Mouse (Mus musculus): ENCODE results near the gene Tspan5. TPM values are rescaled to one million over a fixed set of nuclear protein-coding genes. Genes with fewer than 3 reads are reported as not detected.

Tspan5 gene
- 4.3 and 4.9 TPM in 2 replicates for polyA plus RNA-seq (2015; fragmentation: Nextera tagmentation; extraction: Ambion mirVana)

- DNase-seq (peak; percentile 46), ATAC-seq (ENCODE audit: low read depth) (peak; percentile 85)
- H3K9ac ChIP-seq = peak within 1 kb of the TSS; percentile 74
- WGBS (ENCODE audit: insufficient replicate concordance) = under 1% methylated on average over 77 of the region's 100 CpGs
- H3K4me1 ChIP-seq (replicated peaks) = peaks cover 34% of the 10 kb centered on the region
- peak within 1 kb of the TSS; percentile 94 for H3K4me2 ChIP-seq
- H3K27ac ChIP-seq = no peak within 1 kb of the TSS
- peaks cover 40% of the 10 kb centered on the region for H3K27me3 ChIP-seq
- H3K9me3 ChIP-seq (replicated peaks) = no peaks in the 10 kb centered on the region
- H3K4me3 ChIP-seq (replicated peaks) = peak within 1 kb of the TSS; percentile 71
- no peaks in the 10 kb centered on the region for H3K36me3 ChIP-seq
Measured at GRCm38 (mm10) chr3:138741649-138742565, at the start of gene Tspan5. TSS of gene Tspan5 (plus strand) at chr3:138742195.

- no peaks in the 10 kb centered on the region for H3K4me1 ChIP-seq (replicated peaks)
- no peak overlapping the region for H3K4me2 ChIP-seq
- H3K36me3 ChIP-seq = no peaks in the 10 kb centered on the region
- H3K9ac ChIP-seq = no peak overlapping the region
- 41% methylated on average over 1 of the region's 1 CpGs for WGBS (ENCODE audit: insufficient replicate concordance)
- H3K27me3 ChIP-seq = no peaks in the 10 kb centered on the region
- H3K9me3 ChIP-seq (replicated peaks) = no peaks in the 10 kb centered on the region
- H3K27ac ChIP-seq = no peak overlapping the region
- ATAC-seq (ENCODE audit: low read depth) (no peak), DNase-seq (no peak)
- no peak overlapping the region for H3K4me3 ChIP-seq (replicated peaks)
Measured at GRCm38 (mm10) chr3:138692302-138692701, 49.7 kb upstream of the Tspan5 start.

- H3K9me3 ChIP-seq (replicated peaks) = no peaks in the 10 kb centered on the region
- H3K4me1 ChIP-seq (replicated peaks) = no peaks in the 10 kb centered on the region
- no peak overlapping the region for H3K4me3 ChIP-seq (replicated peaks)
- no peak overlapping the region for H3K27ac ChIP-seq
- no peak for DNase-seq
- no peaks in the 10 kb centered on the region for H3K36me3 ChIP-seq
- no peak; the same call in 1 of the 2 replicates for ATAC-seq (ENCODE audit: low read depth)
- 45% methylated on average over 12 of the region's 12 CpGs for WGBS (ENCODE audit: insufficient replicate concordance)
- H3K27me3 ChIP-seq = no peaks in the 10 kb centered on the region; the same call in 1 of the 2 replicates
- H3K4me2 ChIP-seq = no peak overlapping the region
- no peak overlapping the region for H3K9ac ChIP-seq
Measured at GRCm38 (mm10) chr3:138703399-138703798, 38.6 kb upstream of the Tspan5 start.

DNA sequence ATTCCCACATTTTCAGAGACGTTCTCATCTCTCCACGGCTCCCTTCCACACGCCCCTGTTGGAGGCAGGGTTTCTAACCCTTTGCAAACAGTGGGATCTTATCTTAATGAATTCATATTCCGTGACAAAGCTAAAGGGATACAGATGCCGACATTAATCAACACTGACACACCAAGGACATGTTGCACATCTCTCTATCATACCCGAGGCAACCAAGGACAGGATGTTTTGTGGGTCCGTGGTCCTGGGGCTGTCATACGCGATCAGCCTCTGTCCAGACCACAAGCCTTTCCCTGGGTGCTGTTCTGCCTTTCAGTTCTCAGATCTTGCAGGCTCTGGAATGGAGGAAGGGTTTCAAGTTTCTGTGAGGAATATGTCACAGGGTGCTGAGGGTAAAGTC lies 37.5 kb upstream of the Tspan5 start:
- H3K4me3 ChIP-seq (replicated peaks) = no peak overlapping the region
- H3K4me1 ChIP-seq (replicated peaks) = no peaks in the 10 kb centered on the region
- no peak overlapping the region for H3K4me2 ChIP-seq
- H3K9me3 ChIP-seq (replicated peaks) = no peaks in the 10 kb centered on the region
- H3K9ac ChIP-seq = no peak overlapping the region
- 42% methylated on average over 9 of the region's 9 CpGs for WGBS (ENCODE audit: insufficient replicate concordance)
- H3K36me3 ChIP-seq = no peaks in the 10 kb centered on the region
- no peak overlapping the region for H3K27ac ChIP-seq
- no peaks in the 10 kb centered on the region; the same call in 1 of the 2 replicates for H3K27me3 ChIP-seq
- ATAC-seq (ENCODE audit: low read depth) = no peak
- no peak for DNase-seq

GRCm38 (mm10) chr3:138705875-138706274 lies 36.1 kb upstream of the Tspan5 start:
- Histone ChIP-seq H3K27ac (no peak overlapping the region), H3K36me3 (no peaks in the 10 kb centered on the region), H3K9ac (no peak overlapping the region), H3K27me3 (no peaks in the 10 kb centered on the region; the same call in 1 of the 2 replicates), H3K4me2 (no peak overlapping the region), H3K4me3 (replicated peaks) (no peak overlapping the region), H3K4me1 (replicated peaks) (no peaks in the 10 kb centered on the region), H3K9me3 (replicated peaks) (no peaks in the 10 kb centered on the region)
- ATAC-seq (ENCODE audit: low read depth) (no peak), DNase-seq (no peak)
- WGBS (ENCODE audit: insufficient replicate concordance) = 69% methylated on average over 14 of the region's 14 CpGs

DNA sequence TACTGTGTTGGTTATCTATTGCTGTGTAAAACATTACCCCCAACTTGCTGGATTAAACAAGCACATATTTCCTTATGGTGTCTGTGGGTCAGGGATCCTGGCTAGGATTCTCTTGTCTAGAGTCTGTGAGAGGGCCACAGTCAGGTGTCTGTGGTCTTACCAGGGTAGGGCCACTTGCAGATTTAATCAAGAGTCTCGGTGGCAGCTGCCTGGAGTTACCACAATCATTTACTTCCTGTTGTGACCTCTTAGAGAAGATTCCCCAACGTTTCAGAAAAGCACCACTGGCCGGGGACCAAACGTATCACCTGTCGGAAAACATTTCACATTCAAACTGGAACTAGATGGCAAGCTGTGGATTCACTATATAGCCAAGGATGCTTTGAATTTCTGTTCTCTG lies 32.8 kb upstream of the Tspan5 start:
- Histone ChIP-seq H3K36me3 (no peaks in the 10 kb centered on the region), H3K4me3 (replicated peaks) (no peak overlapping the region), H3K4me2 (no peak overlapping the region), H3K27ac (no peak overlapping the region), H3K9me3 (replicated peaks) (no peaks in the 10 kb centered on the region), H3K4me1 (replicated peaks) (no peaks in the 10 kb centered on the region), H3K9ac (no peak overlapping the region), H3K27me3 (no peaks in the 10 kb centered on the region; the same call in 1 of the 2 replicates)
- ATAC-seq (ENCODE audit: low read depth) = no peak
- no peak for DNase-seq
- WGBS (ENCODE audit: insufficient replicate concordance) = 38% methylated on average over 5 of the region's 5 CpGs

DNA sequence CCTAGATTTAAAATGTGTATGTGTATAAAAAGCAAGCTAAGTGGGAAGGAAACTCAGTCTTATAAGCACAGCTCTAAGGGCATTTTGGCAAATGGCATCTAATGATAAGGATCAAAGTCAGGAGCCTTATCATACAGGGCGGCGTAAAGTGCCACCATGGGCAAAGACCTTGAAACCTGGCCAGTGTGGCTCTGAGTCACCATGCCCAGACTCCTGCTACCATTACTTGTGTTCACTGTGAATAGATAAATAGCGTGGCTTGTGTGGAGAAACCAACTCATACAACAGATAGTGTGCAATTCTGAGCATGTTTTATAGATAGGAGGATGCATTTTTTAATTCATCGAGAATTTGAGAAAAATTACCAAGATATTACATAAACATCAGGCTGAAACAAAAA lies 30.0 kb upstream of the Tspan5 start:
- Histone ChIP-seq H3K36me3 (no peaks in the 10 kb centered on the region), H3K4me1 (replicated peaks) (no peaks in the 10 kb centered on the region), H3K4me3 (replicated peaks) (no peak overlapping the region), H3K27me3 (no peaks in the 10 kb centered on the region), H3K4me2 (no peak overlapping the region), H3K9me3 (replicated peaks) (no peaks in the 10 kb centered on the region), H3K9ac (no peak overlapping the region), H3K27ac (no peak overlapping the region)
- 65% methylated on average over 4 of the region's 4 CpGs for WGBS (ENCODE audit: insufficient replicate concordance)
- ATAC-seq (ENCODE audit: low read depth) (no peak), DNase-seq (no peak)

GRCm38 (mm10) chr3:138712452-138713140 lies 29.4 kb upstream of the Tspan5 start:
- ATAC-seq (ENCODE audit: low read depth) (no peak), DNase-seq (no peak)
- H3K36me3 ChIP-seq = no peaks in the 10 kb centered on the region
- no peak overlapping the region for H3K4me3 ChIP-seq (replicated peaks)
- H3K4me1 ChIP-seq (replicated peaks) = no peaks in the 10 kb centered on the region
- no peaks in the 10 kb centered on the region for H3K27me3 ChIP-seq
- H3K4me2 ChIP-seq = no peak overlapping the region
- no peak overlapping the region for H3K9ac ChIP-seq
- no peaks in the 10 kb centered on the region for H3K9me3 ChIP-seq (replicated peaks)
- 77% methylated on average over 11 of the region's 11 CpGs for WGBS (ENCODE audit: insufficient replicate concordance)
- H3K27ac ChIP-seq = no peak overlapping the region

- no peaks in the 10 kb centered on the region for H3K9me3 ChIP-seq (replicated peaks)
- H3K27ac ChIP-seq = no peak overlapping the region
- ATAC-seq (ENCODE audit: low read depth) (no peak), DNase-seq (no peak)
- H3K9ac ChIP-seq = no peak overlapping the region
- H3K4me3 ChIP-seq (replicated peaks) = no peak overlapping the region
- no peaks in the 10 kb centered on the region for H3K4me1 ChIP-seq (replicated peaks)
- no peak overlapping the region for H3K4me2 ChIP-seq
- no peaks in the 10 kb centered on the region for H3K27me3 ChIP-seq
- H3K36me3 ChIP-seq = no peaks in the 10 kb centered on the region
- WGBS (ENCODE audit: insufficient replicate concordance) = 46% methylated on average over 6 of the region's 6 CpGs
Measured at GRCm38 (mm10) chr3:138713141-138713540, 28.9 kb upstream of the Tspan5 start.

GRCm38 (mm10) chr3:138714788-138715187 lies 27.2 kb upstream of the Tspan5 start:
- Histone ChIP-seq H3K27ac (no peak overlapping the region), H3K27me3 (0 out of 2 replicates have a peak, but pooled peaks cover 3% of the 10 kb centered on the region), H3K36me3 (no peaks in the 10 kb centered on the region), H3K4me3 (replicated peaks) (no peak overlapping the region), H3K4me1 (replicated peaks) (no peaks in the 10 kb centered on the region), H3K4me2 (no peak overlapping the region), H3K9ac (no peak overlapping the region), H3K9me3 (replicated peaks) (no peaks in the 10 kb centered on the region)
- DNase-seq (no peak), ATAC-seq (ENCODE audit: low read depth) (no peak)
- WGBS (ENCODE audit: insufficient replicate concordance) = 33% methylated on average over 2 of the region's 2 CpGs

DNA sequence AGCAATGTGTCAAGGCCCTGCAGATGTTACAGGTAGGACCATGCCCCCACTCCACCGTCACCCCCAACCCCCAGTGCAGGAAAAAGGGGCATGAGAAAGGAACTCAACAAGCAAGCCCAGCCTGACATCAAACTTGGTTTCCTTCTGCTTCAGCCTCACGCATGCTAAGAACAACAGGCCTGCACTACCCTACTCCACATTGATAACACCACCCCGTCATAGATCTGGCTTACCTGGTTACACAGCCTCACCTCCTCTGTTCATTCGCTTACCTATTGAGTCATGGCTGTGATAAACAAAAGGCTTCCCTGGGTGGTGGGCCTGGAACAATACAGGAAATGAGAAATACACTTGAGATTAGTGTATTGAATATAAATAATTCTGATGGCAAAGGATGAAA lies 26.8 kb upstream of the Tspan5 start:
- Histone ChIP-seq H3K9ac (no peak overlapping the region), H3K4me2 (no peak overlapping the region), H3K4me1 (replicated peaks) (no peaks in the 10 kb centered on the region), H3K4me3 (replicated peaks) (no peak overlapping the region), H3K36me3 (no peaks in the 10 kb centered on the region), H3K9me3 (replicated peaks) (no peaks in the 10 kb centered on the region), H3K27ac (no peak overlapping the region), H3K27me3 (0 out of 2 replicates have a peak, but pooled peaks cover 3% of the 10 kb centered on the region)
- ATAC-seq (ENCODE audit: low read depth) = no peak
- no peak for DNase-seq
- 65% methylated on average over 4 of the region's 4 CpGs for WGBS (ENCODE audit: insufficient replicate concordance)
